Mouse (Mus musculus) mouse embryonic stem cell (cell line): ENCODE measurements around the gene Fam228a.

Experiments used
- in situ Hi-C, 2 experiments: fragments of 300-500 bp; cut with MboI; formaldehyde crosslinking; loops; 1 replicate in 1 of 2; 3 replicates in 1 of 2; pipeline ENCODE4 v1.14.3; 2019 to 2020; ENCODE audit warnings: low sequenced_read_pairs in 2 of 2, low pct_unique_long_range_greater_than_20kb in 1 of 2, mixed read lengths in 1 of 2; ENCODE audit not compliant: unreplicated experiment in 1 of 2

Fam228a gene

DNA sequence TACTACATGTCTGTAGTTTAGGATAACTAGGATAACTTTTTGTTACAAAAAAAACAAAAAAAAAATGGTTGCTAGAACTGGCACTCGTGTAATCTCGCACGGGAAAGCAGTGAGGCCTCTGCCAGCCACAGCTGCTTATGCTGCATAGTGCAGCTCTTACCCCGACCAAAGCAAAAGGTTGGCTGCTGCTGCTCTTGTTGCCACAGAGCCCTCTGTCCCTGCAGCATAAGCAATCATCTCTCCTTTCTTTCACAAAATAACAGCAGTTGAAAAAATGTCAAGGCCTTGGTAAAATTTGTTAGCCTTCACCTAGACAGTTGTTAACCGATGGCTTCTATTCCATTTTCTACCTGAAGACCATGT is 72.6 kb downstream of the Fam228a start:
- in situ Hi-C loops = no loop called here

GRCm38 (mm10) chr12:4664929-4665674 is 73.1 kb downstream of the Fam228a start:
- in situ Hi-C loops = no loop called here
